Mouse (Mus musculus): ENCODE measurements around the gene Megf8. TPM values are rescaled to one million over a fixed set of nuclear protein-coding genes. Genes with fewer than 3 reads are reported as not detected.

Gene Megf8
- 1.9 and 3.2 TPM in 2 replicates for total RNA-seq (2023)

DNA sequence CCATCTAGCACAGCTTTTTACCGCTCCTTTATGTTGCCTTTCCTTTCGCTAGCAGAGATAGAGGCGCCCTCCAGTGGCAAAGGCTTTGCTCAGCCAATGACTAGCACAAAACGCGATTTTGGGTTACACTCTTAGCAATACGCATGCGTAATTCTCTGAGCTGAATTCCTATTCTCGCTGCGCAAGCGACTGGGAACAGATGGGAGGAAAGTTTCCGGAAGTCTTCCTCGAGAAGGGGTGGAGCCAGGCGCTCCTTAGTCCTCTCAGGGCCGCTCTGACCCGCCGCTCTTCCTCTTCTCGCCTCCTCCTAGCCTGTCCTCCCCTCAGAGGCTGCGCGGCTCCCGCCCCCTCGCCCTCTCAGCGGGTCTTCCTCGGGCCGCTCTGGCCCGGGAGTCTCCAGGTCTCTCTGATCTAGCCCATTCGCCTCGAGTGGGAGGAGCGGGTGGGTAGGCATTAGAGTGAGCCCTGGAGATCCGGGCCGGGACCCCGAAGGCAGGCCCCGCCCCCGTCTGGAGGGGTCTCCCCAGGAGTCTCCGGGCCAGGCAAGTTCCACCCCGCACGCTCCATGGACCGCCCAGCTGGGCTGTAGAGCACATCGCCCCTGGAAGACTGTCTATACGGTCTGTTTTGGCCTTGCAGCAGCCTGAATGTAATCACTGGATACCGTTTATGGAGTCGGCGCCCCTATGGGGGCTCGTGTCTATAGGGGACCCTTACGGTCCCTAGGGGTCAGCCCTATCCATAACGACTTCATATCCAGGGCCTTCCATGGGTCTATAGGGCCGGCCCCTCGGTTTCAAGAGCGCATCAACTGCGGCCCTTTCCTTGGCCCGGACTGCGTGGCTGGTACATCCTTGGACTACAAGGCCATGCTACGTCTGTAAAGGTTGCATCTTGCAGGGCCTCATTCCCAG lies at the start of gene Megf8:
Gene Megf8 (plus strand): TSS at position 633 of the 914 bp plus-strand sequence.

DNA sequence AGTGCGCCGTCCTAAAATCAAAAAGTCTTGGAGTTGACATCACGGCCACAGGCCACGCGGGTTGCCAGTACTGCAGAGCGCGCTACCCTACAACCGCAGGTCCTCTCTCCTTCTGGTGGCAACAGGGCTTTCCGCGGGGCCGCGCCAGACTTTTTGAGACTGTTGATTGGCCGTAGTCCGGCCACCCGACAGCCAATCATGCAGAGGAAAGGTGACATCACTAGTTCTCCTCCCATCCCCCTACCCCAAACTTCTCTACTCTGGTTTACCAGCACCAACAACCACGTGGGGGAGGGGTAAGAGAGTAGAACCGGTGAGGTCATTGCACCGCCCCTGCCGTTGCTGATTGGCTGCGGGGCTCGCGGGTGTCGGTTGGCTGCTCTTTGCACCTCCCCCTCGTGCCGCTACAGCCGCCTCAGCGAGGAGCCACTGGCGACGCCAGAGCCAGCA lies 49.6 kb upstream of the Megf8 start, which contains the start of gene Cic:
Gene Cic (plus strand): TSS at position 404 of the 450 bp plus-strand sequence.

DNA sequence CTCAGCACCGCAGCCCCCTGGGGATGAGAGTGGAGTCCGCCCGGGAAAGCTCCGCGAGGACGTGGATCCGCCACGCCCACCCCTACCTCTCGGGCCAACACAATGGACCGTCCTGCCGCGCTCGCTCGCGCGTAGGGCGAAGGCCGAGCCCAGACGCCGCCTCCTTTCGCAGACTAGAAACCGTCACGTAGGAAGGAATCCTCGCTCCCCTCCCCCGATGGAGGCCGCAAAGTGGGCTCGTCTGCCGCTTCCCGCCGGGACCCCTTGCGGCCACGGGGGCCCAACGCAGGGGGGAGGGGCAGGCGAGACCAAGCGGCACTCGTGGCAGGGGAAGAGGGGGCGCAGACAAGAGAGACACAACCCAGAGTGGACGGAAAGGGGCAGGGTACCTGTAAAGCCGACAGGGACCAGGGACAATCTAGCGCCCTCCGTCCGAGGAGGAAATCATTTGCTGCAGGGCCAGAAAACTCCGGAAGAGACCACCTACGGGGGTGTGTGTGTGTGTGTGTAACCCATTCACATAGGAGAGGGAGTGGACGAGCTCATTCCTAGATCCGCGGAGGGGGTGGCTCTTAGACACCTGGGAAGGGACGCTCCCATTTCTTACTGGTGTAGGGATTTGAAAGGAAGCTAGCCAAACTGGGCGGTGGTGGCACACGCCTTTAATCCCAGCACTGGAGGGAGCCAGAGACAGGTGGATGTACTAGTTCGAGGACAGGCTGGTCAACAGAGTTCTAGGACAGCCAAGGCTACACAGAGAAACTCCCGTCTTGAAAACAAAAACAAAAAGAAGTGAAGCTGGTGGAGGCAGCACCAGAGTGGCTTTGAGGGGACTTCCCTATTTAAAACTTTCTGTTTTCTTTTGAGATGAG lies 19.3 kb upstream of the Megf8 start, which contains the start of gene Pafah1b3:
Gene Pafah1b3 (minus strand): TSS at position 533 of the 872 bp plus-strand sequence.

DNA sequence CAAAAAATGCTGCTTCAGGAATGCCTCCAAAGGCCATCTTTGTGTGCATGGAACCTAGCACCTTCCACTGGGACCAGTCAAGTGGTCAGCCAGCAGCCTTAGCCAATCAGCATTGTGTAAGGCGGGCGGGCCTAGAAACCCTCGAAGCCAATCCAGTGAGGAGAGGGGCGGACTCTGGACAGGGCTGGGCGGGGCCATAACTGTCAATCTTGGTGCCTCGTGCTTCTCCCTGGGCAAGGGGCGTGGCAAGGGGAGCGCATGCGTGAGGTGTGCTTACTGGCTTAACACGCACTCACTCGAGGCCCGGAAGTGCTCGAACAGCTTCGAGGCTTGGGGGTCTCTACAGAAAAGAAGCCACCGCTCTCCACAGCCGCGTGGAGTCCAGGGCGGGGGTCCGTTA lies 15.9 kb upstream of the Megf8 start, which contains the start of gene Prr19:
Gene Prr19 (plus strand): TSS at position 349 of the 400 bp plus-strand sequence.

DNA sequence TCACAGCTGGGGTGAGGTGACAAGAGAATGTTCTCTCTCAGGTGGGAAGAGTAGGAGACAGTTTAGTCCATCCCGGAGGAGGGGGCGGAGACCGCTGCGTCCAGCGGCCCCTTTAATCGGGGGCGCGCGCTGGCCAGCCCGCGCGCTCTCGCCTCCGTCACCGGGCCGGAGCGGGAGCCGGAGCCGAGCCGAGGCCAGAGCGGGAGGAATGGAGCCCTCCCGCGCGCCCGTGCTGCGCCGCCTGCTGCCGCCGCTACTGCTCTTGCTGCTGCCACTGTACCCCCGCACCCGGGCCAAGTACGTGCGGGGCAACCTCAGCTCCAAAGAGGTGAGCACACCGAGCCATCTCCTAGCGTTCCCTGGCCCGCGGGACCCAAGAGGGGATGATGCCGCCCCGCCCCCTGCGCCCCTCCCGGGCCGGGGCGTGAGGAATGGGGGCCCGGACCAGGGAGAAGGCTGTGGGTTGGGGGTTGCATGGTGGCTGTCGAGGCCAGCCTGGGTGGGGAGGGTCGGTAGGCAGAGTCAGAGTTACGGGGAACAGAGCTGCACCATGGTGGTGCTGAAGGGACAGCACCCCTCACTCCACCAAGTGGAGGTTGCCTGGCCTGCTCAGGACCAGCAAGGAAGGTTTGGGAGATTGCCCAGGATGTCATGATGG lies 10.9 kb upstream of the Megf8 start, which contains the start of gene Tmem145:
Gene Tmem145 (plus strand): TSS at position 151 of the 658 bp plus-strand sequence.

DNA sequence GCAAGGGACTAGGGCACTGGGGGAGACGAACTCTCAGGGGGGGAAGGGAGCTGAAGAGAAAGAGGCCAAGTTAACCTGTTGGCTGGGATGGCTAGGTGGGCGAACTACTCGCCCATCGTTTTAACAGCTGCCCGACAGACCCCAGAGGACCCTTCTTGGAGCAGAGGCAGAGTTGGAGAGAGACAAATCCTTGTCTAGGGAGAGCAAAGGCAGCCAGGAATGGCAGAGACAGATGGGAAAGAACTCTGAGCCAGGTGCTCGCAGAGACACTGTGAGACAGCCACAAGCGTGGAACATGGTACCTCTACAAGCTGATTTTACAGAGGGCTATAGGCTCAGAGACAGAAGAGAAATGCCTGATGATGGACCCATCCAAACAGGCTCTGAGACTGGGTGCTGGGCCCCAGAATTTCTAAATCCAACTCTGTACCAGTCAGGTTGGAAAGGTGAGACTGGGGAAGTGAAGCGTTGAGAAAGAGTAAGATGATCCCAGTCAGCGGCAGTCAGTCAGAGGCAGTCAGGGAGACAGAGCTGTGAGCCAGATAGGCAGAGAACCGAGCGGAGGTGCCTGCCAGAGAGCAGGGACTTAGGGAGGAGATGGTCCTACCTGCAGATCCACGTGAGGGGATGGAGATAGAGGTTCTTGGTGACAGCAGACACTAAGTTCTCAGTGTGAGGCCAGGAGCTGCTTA lies 52.2 kb downstream of the Megf8 start, which contains the start of gene Cnfn:
Gene Cnfn (minus strand): TSS at position 667 of the 692 bp plus-strand sequence.

DNA sequence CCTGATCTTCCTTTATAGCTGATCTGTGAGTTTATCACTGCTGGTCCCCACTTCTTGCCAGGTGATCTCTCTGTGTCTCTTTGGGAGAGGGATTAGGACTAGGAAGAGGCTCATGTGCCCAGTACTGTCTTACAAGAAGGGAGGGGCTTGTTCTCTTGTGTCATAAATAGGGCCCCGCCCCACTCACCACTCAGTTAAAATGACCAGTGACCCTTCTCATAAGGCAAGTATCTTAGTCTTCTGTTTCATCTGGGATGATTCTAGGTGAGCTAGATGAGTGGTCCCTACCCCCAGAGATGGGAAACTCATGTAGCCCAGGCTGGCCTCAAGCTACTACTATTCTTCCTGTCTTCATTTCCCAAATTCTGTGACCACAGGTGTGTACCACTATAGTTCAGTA lies 81.6 kb downstream of the Megf8 start, which contains the start of gene Lipe:
Gene Lipe (minus strand): TSS at position 101 of the 400 bp plus-strand sequence.

DNA sequence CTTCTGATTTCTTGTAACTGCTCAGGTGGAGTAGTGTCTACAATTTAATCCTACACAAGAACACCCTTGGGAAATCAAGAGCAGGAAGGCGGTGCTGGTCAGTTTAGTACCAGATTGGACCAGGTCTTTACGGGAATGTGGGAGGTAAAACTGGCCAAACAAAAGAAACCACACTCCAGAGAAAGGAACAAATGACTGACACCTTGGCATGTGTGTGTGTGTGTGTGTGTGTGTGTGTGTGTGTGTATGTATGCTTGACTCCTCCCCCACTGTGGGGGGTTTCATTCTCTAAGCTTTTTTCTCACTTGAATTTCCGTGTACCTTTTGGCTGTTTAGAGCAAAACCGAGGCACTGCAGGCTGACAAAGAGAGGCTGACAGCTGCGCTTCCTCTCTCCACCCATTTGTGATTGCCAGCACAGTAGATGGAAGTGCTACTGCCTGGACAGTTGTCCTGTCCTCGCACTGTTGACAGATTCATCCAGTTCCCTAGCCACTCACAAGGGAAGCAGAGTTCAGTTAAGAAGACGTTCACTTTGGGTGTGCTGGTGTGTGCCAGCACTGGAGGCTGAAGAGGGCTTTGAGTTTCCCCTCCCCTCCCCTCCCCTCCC lies 96.0 kb downstream of the Megf8 start, which contains the start of gene Cxcl17:
Gene Cxcl17 (minus strand): TSS at position 54 of the 609 bp plus-strand sequence.

Other genes starting within 250 kb of the Megf8 start
- gene Grik5, start 244.8 kb upstream of the Megf8 start, total RNA-seq (2023), result 1.7 and 5.5 TPM in 2 replicates
- 10.4 and 11.0 TPM in 2 replicates for gene Zfp574, start 244.6 kb upstream of the Megf8 start, total RNA-seq (2023)
- gene Pou2f2, start 137.4 kb upstream of the Megf8 start, total RNA-seq (2023), result 7.4 and 8.8 TPM in 2 replicates
- gene Dedd2, start 96.5 kb upstream of the Megf8 start, total RNA-seq (2023), result 228 and 310 TPM in 2 replicates
- gene Zfp526, start 95.7 kb upstream of the Megf8 start, total RNA-seq (2023), result 7.1 and 8.5 TPM in 2 replicates
- gene Gsk3a, start 79.3 kb upstream of the Megf8 start, total RNA-seq (2023), result 66.1 and 79.7 TPM in 2 replicates
- 7.6 and 9.5 TPM in 2 replicates for gene Erf, start 66.4 kb upstream of the Megf8 start, total RNA-seq (2023)
- gene Cic, start 49.5 kb upstream of the Megf8 start, total RNA-seq (2023), result 191 and 236 TPM in 2 replicates
- 4.6 and 9.4 TPM in 2 replicates for gene Pafah1b3, start 19.2 kb upstream of the Megf8 start, total RNA-seq (2023)
- not detected in 2 replicates for gene Prr19, start 15.8 kb upstream of the Megf8 start, total RNA-seq (2023)
- gene Tmem145, start 11.1 kb upstream of the Megf8 start, total RNA-seq (2023), result not detected in 2 replicates
- gene Cnfn, start 52.6 kb downstream of the Megf8 start, total RNA-seq (2023), result not detected in 2 replicates
- gene Lipe, start 81.5 kb downstream of the Megf8 start, total RNA-seq (2023), result 49.2 and 51.6 TPM in 2 replicates
- not detected in 2 replicates for gene Cxcl17, start 95.7 kb downstream of the Megf8 start, total RNA-seq (2023)
- gene Ceacam1, start 160.4 kb downstream of the Megf8 start, total RNA-seq (2023), result 225 and 283 TPM in 2 replicates
- gene Ceacam2, start 222.7 kb downstream of the Megf8 start, total RNA-seq (2023), result 31.1 and 36.1 TPM in 2 replicates

Data from neutrophil, adult 65 days (primary cell).